Mouse (Mus musculus) ES-E14 (cell line): ENCODE measurements around the gene Prr15l. TPM values are rescaled to one million over a fixed set of nuclear protein-coding genes. Genes with fewer than 3 reads are reported as not detected.

Experiments
- DNase-seq: peaks from one replicate; pipeline ENCODE4 v3.0.0-alpha.2; 2013; ENCODE audit warnings: low read depth, low spot score
- H3K27ac ChIP-seq: 2 replicates; pipeline ENCODE4 v1.5.1; 2012; ENCODE audit warnings: low read depth, mild to moderate bottlenecking, low read length, moderate library complexity, mixed read lengths; ENCODE audit not compliant: poor library complexity, insufficient read depth, severe bottlenecking
- H3K36me3 ChIP-seq: 2 replicates; pipeline ENCODE4 v1.6.1; 2012; ENCODE audit warnings: mild to moderate bottlenecking, low read length, moderate library complexity, mixed read lengths; ENCODE audit not compliant: control insufficient read depth, poor library complexity, insufficient read depth, severe bottlenecking
- H3K4me1 ChIP-seq, 2 experiments: fragments of 150-350 bp in 1 of 2; sonication (generic) in 1 of 2; 2 replicates each; pipeline ENCODE4 v1.6.1; 2012; ENCODE audit warnings: low read length in 2 of 2, mild to moderate bottlenecking in 1 of 2, mixed read lengths in 1 of 2; ENCODE audit not compliant: control insufficient read depth in 2 of 2, insufficient read depth in 2 of 2, poor library complexity in 1 of 2
- H3K4me3 ChIP-seq, 2 experiments: fragments of 150-350 bp in 1 of 2; sonication (generic) in 1 of 2; 2 replicates each; pipeline ENCODE4 v1.5.1; 2012; ENCODE audit warnings: low read length in 2 of 2, low read depth in 1 of 2, mild to moderate bottlenecking in 1 of 2, mixed read lengths in 1 of 2; ENCODE audit not compliant: insufficient read depth in 1 of 2, poor library complexity in 1 of 2, severe bottlenecking in 1 of 2
- H3K9ac ChIP-seq: 2 replicates; pipeline ENCODE4 v1.6.1; 2012; ENCODE audit warnings: low read depth, mild to moderate bottlenecking, low read length, mixed read lengths; ENCODE audit not compliant: poor library complexity, insufficient read depth, severe bottlenecking
- H3K9me3 ChIP-seq: fragments of 150-350 bp; sonication (generic); 2 replicates; pipeline ENCODE4 v1.6.1; 2012; ENCODE audit warnings: low read depth, mild to moderate bottlenecking, low read length; ENCODE audit not compliant: control insufficient read depth, insufficient read depth
- CHD2 ChIP-seq: IDR thresholded peaks from 2 replicates; pipeline ENCODE4 v1.6.1; 2014; ENCODE audit warnings: mild to moderate bottlenecking, low read depth, low read length, inconsistent platforms
- HCFC1 ChIP-seq: IDR thresholded peaks from 2 replicates; pipeline ENCODE4 v1.6.1; 2012; ENCODE audit warnings: low read length, inconsistent platforms, borderline replicate concordance; ENCODE audit not compliant: insufficient read depth
- MAFK ChIP-seq: IDR thresholded peaks from 2 replicates; pipeline ENCODE4 v1.6.1; 2014; ENCODE audit warnings: mild to moderate bottlenecking, low read depth, low read length, inconsistent platforms; ENCODE audit not compliant: insufficient read depth
- ZC3H11A ChIP-seq: IDR thresholded peaks from 2 replicates; pipeline ENCODE4 v1.6.1; 2012; ENCODE audit warnings: low read depth, mild to moderate bottlenecking, inconsistent platforms, low read length, borderline replicate concordance
- ZNF384 ChIP-seq: IDR thresholded peaks from 2 replicates; pipeline ENCODE4 v1.6.1; 2012; ENCODE audit warnings: low read depth, low read length, inconsistent platforms
- in situ Hi-C, 2 experiments: fragments of 600-800 bp; cut with MboI; formaldehyde crosslinking; loops; one replicate each; pipeline ENCODE4 v1.15.1; 2025; ENCODE audit warnings: low sequenced_read_pairs in 2 of 2, inconsistent platforms in 1 of 2; ENCODE audit not compliant: unreplicated experiment in 2 of 2
- total RNA-seq: library from RNA; depleted of rRNA; stranded (reverse); fragments of 300-350 nt; gene quantifications from 2 replicates; pipeline ENCODE4 v1.2.3, GENCODE M21; 2012

Gene Prr15l
- total RNA-seq, 1 experiment: 0.67 TPM

- in situ Hi-C loops: no loop called here
- H3K9me3 ChIP-seq: no peaks in the 10 kb centered on the region
- no peak overlapping the region for H3K27ac ChIP-seq
- no peak overlapping the region for H3K9ac ChIP-seq
- no peak for DNase-seq
- H3K4me3 ChIP-seq: no peak overlapping the region
- TF ChIP-seq ZC3H11A: no peak
- TF ChIP-seq ZNF384: no peak
- TF ChIP-seq CHD2: no peak
- TF ChIP-seq HCFC1: no peak
- TF ChIP-seq MAFK: no peak
- H3K4me1 ChIP-seq: peaks cover 0 to 7% of the 10 kb centered on the region in 2 experiments; a peak in 1 of 4 replicates
- H3K36me3 ChIP-seq: peaks cover 14% of the 10 kb centered on the region
Measured at GRCm38 (mm10) chr11:96947849-96948248, 19.9 kb downstream of the Prr15l start.

DNA sequence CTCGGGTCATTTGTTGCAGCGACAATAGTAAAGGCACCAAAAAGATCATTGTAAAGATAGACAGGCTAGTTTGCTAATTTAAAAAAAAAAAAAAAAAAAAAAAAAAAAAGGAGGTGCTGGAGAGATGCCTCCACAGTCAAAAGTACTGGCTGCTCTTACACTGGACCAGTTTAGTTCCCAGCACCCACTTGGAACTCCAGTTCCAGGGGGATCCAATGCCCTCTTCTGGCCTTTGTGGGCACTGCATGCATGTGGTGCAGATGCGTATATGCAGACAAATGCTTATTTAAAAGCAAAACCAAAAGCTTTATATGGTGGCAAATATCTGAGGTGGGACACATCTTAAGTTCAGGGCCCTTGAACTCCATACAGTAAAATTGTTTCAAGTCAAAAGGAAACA lies 22.9 kb downstream of the Prr15l start:
- H3K4me3 ChIP-seq: no peak overlapping the region
- no peak for DNase-seq
- H3K9me3 ChIP-seq: no peaks in the 10 kb centered on the region
- TF ChIP-seq ZNF384: peak; percentile 78
- TF ChIP-seq ZC3H11A: no peak
- no peak for TF ChIP-seq CHD2
- in situ Hi-C loops: no loop called here
- peaks cover 39% of the 10 kb centered on the region for H3K36me3 ChIP-seq
- H3K27ac ChIP-seq: no peak overlapping the region
- H3K4me1 ChIP-seq: peaks cover 8 to 16% of the 10 kb centered on the region in 2 experiments; a peak in 3 of 4 replicates
- H3K9ac ChIP-seq: no peak overlapping the region

- in situ Hi-C loops: no loop called here
Measured at GRCm38 (mm10) chr11:96952426-96952825, 24.5 kb downstream of the Prr15l start.

GRCm38 (mm10) chr11:96952896-96953295 lies 25.0 kb downstream of the Prr15l start:
- TF ChIP-seq MAFK (no peak), CHD2 (no peak), HCFC1 (no peak), ZC3H11A (no peak), ZNF384 (no peak)
- DNase-seq: no peak
- H3K4me1 ChIP-seq: peaks cover 9 to 20% of the 10 kb centered on the region in 2 experiments
- peaks cover 44% of the 10 kb centered on the region for H3K36me3 ChIP-seq
- H3K9me3 ChIP-seq: no peaks in the 10 kb centered on the region
- no peak overlapping the region for H3K9ac ChIP-seq
- no peak overlapping the region for H3K27ac ChIP-seq
- no peak overlapping the region for H3K4me3 ChIP-seq
- in situ Hi-C loops: no loop called here

More at GRCm38 (mm10) chr11:96952426-96952825, 24.5 kb downstream of the Prr15l start:
- DNase-seq: no peak
- H3K4me3 ChIP-seq: no peak overlapping the region
- peaks cover 9 to 21% of the 10 kb centered on the region in 2 experiments for H3K4me1 ChIP-seq
- no peak overlapping the region for H3K27ac ChIP-seq
- H3K36me3 ChIP-seq: peaks cover 42% of the 10 kb centered on the region
- H3K9ac ChIP-seq: no peak overlapping the region
- TF ChIP-seq ZNF384: no peak
- TF ChIP-seq ZC3H11A: no peak
- no peak for TF ChIP-seq MAFK
- no peak for TF ChIP-seq HCFC1
- no peaks in the 10 kb centered on the region for H3K9me3 ChIP-seq

GRCm38 (mm10) chr11:96955094-96955493 lies 27.2 kb downstream of the Prr15l start:
- in situ Hi-C loops: no loop called here
- TF ChIP-seq ZNF384 (no peak), MAFK (no peak), CHD2 (no peak), HCFC1 (no peak), ZC3H11A (no peak)
- peak overlapping the region; percentile 8; the same call in 1 of the 2 replicates for H3K27ac ChIP-seq
- peak overlapping the region; percentile 13 to 53; a peak in 3 of 4 replicates for H3K4me3 ChIP-seq
- H3K4me1 ChIP-seq: peaks cover 9 to 20% of the 10 kb centered on the region in 2 experiments
- peak overlapping the region; percentile 74; the same call in 1 of the 2 replicates for H3K9ac ChIP-seq
- peaks cover 59% of the 10 kb centered on the region for H3K36me3 ChIP-seq
- H3K9me3 ChIP-seq: no peaks in the 10 kb centered on the region
- DNase-seq: no peak
